8 mouse cellular contexts compared by ENCODE assay signal in the genomic region with DNA sequence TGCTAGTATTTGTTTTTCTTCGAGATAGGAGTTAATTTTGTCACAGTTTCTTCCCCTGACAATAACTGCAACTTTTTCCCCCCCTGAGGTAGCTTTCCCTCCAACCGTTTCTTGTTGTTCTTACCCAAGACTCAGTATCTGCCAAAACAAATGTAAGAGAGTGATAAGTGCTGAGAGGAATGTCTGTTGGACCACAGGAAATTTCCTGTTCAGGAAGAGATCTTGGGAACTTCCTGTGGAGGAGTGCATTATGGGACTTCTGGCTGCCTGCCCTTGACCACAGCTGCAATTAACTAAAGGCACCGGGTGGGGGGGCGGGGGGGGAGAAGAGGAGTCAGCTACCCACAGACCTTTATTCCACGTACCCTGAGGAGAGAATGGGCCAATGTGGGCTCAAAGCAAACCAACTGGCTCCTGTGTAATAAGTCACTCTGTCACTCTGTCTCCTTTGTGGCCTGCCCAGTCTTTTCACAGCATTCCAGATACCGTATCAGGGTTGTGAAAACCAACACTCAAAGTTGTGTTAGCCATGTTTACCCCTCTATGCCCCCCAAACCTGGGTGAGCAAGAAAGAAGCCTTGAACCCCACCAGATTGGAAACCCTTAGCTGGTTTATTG.
DNase-seq lines count a peak whose midpoint lies in the region; ATAC-seq and TF ChIP-seq lines count a peak whose summit lies in the region.

No protein-coding gene starts in this region.

- no peak overlapping the region for H3K9ac ChIP-seq in heart, embryonic 16.5 days (ENCODE audit: low read length)
- H3K9ac ChIP-seq in liver, adult 2 months (ENCODE audit: low read depth, low read length) = no peak overlapping the region
- H3K9ac ChIP-seq in midbrain, embryonic 14.5 days (replicated peaks; ENCODE audit: low read length) = no peak overlapping the region

- peaks cover 81% of the 10 kb centered on the region for H3K4me1 ChIP-seq in heart, embryonic 16.5 days (ENCODE audit: control insufficient read depth, insufficient read depth, low read length)
- H3K4me1 ChIP-seq in liver, adult 2 months (ENCODE audit: control insufficient read depth, insufficient read depth, low read length) = peaks cover 7% of the 10 kb centered on the region; the same call in 1 of the 2 replicates
- H3K4me1 ChIP-seq in midbrain, embryonic 14.5 days (ENCODE audit: control insufficient read depth, insufficient read depth, low read length) = peaks cover 28% of the 10 kb centered on the region

- H3K27me3 ChIP-seq in heart, embryonic 16.5 days (ENCODE audit: control insufficient read depth, insufficient read depth, low read length) = no peaks in the 10 kb centered on the region
- no peaks in the 10 kb centered on the region for H3K27me3 ChIP-seq in liver, adult 2 months (ENCODE audit: control insufficient read depth, insufficient read depth, low read length)
- no peaks in the 10 kb centered on the region for H3K27me3 ChIP-seq in midbrain, embryonic 14.5 days (ENCODE audit: control insufficient read depth, insufficient read depth, low read length)

- WGBS in heart, embryonic 16.5 days = 36% methylated on average over 6 of the region's 6 CpGs
- 65% methylated on average over 6 of the region's 6 CpGs for WGBS in liver, adult 2 months
- WGBS in midbrain, embryonic 14.5 days = 90% methylated on average over 6 of the region's 6 CpGs

- TF ChIP-seq CTCF in liver, adult 2 months (IDR thresholded peaks at IDR 0.05; ENCODE audit: low read depth, low read length) = no peak

- peak; percentile 15; the same call in 1 of the 2 replicates for ATAC-seq in heart, embryonic 16.5 days (replicated peaks; ENCODE audit: extremely low read depth, insufficient read depth, low FRiP score)
- ATAC-seq in midbrain, embryonic 14.5 days (ENCODE audit: low FRiP score, low TSS enrichment) = no peak

- peak; percentile 61 for DNase-seq in 3134 (ENCODE audit: extremely low read depth, insufficient read length, low spot score)
- DNase-seq in Muller cell, postnatal 12 days (ENCODE audit: inconsistent ontology term) = peak; percentile 62
- DNase-seq in liver, adult 2 months (ENCODE audit: extremely low read depth, low read depth, low spot score) = peak; percentile 22
- no peak for DNase-seq in ovary, postnatal 36 days (ENCODE audit: low spot score)
- DNase-seq in midbrain, embryonic 14.5 days = no peak
- no peak for DNase-seq in cerebellum, adult 9-10 months
- no peak for DNase-seq in thymus, postnatal 36 days

- peak overlapping the region; percentile 72 for H3K27ac ChIP-seq in heart, embryonic 16.5 days (ENCODE audit: low read length)
- peak overlapping the region; percentile 41; the same call in 1 of the 2 replicates for H3K27ac ChIP-seq in liver, adult 2 months (replicated peaks; ENCODE audit: insufficient read depth, low read depth, low read length)
- no peak overlapping the region for H3K27ac ChIP-seq in midbrain, embryonic 14.5 days (replicated peaks; ENCODE audit: low read depth, low read length)

- H3K9me3 ChIP-seq in heart, embryonic 16.5 days (replicated peaks; ENCODE audit: control insufficient read depth, low read length) = no peaks in the 10 kb centered on the region
- H3K9me3 ChIP-seq in midbrain, embryonic 14.5 days (ENCODE audit: control insufficient read depth, low read length) = no peaks in the 10 kb centered on the region

- H3K4me3 ChIP-seq in heart, embryonic 16.5 days (ENCODE audit: low read length) = no peak overlapping the region
- H3K4me3 ChIP-seq in liver, adult 2 months (ENCODE audit: insufficient read depth, low read depth, low read length) = no peak overlapping the region
- no peak overlapping the region for H3K4me3 ChIP-seq in midbrain, embryonic 14.5 days (replicated peaks; ENCODE audit: low read depth, low read length)

- H3K79me2 ChIP-seq in liver, adult 2 months (ENCODE audit: control insufficient read depth, insufficient read depth, low read length) = peaks cover 22% of the 10 kb centered on the region; the same call in 1 of the 2 replicates

- no peak overlapping the region for H3K4me2 ChIP-seq in heart, embryonic 16.5 days (ENCODE audit: low read depth, low read length)
- no peak overlapping the region for H3K4me2 ChIP-seq in midbrain, embryonic 14.5 days (ENCODE audit: low read length)

- H3K36me3 ChIP-seq in heart, embryonic 16.5 days (ENCODE audit: control insufficient read depth, insufficient read depth) = no peaks in the 10 kb centered on the region
- H3K36me3 ChIP-seq in liver, adult 2 months (ENCODE audit: control insufficient read depth, insufficient read depth, low read length) = no peaks in the 10 kb centered on the region
- no peaks in the 10 kb centered on the region for H3K36me3 ChIP-seq in midbrain, embryonic 14.5 days (ENCODE audit: control insufficient read depth, insufficient read depth, low read length)

- TF ChIP-seq POLR2A in liver, adult 2 months (IDR thresholded peaks at IDR 0.05; ENCODE audit: extremely low read depth, insufficient read depth, low read length) = no peak

Comparison
In these comparisons a context has a peak if more than half of its experiments do, and no peak if none do; other contexts are left out.
1. DNase-seq: peak in 3134 (single experiment), Muller cell, postnatal 12 days (single experiment) and liver, adult 2 months (single experiment); none in ovary, postnatal 36 days (single experiment), midbrain, embryonic 14.5 days (single experiment), cerebellum, adult 9-10 months (single experiment) and thymus, postnatal 36 days (0 of 2).